Mouse (Mus musculus) layer of hippocampus, adult 9-11 months (tissue): ENCODE results near the gene Cela3b.
"Not testable (repeated sequence)": the region's sequence is repeated elsewhere in the genome, so short reads cannot be mapped to it uniquely, and the experiment has no call there.

ENCODE experiments used
- DNase-seq: peaks from one replicate; pipeline ENCODE4 v3.0.0; 2022

Gene Cela3b

DNA sequence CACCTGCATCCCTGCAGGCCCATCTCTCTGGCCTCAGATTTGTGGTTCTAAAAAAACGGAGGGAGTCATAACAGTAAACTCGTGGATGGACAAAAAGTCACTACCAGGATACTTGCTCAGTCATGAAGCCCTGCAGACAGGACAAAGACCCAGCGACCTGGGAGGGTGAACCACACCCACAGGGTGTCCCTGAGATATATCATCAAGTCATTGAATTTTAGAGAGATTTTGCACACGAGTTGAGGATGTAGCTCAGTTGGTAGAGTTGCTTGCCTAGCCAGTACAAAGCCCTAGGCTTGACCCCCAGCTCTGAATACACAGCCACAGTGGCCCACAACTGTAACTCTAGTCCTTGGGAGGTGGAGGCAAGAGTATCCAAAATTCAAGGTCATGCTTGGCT, 30.9 kb upstream of the Cela3b start:
- no peak for DNase-seq

DNA sequence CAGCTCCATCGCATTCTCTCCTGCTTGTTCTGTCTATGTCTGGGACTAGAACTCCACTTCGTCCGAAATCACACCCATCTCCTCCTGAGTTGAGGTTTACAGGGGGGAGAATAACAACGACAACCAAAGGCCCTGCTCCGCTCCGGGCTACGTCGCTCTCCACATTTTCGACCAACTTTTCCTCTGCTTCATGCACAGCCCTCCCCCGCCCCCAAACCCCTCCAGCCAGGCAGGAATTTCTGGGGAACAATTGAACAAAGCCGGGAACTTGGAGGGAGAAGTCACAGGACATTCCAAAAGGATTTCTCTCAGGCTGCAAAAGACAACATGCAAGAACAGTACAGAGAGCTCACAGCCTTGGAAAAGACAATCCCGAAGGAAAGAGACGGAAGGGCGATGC, 30.3 kb upstream of the Cela3b start:
- DNase-seq = no peak

DNA sequence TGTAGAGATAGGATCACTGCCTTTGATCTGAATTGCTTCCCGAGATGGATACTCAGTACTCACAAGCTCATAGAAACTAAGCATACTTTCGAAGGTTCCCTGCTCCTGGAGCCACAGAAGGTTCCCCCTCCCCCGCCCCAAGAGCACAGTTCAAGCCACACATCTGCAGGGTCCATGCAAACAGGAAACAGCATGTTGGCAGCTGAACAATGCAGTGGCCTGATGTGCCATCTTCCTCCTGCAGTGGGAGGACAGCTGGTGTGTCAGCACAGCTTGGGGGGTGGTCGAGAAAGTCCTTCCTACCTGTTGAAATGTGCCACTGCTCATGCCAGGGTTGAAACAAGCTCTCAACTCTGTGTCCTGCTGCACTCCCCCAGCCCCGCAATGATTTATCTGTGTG, 28.5 kb upstream of the Cela3b start:
- no peak for DNase-seq

GRCm38 (mm10) chr4:137458310-137458709, 28.0 kb upstream of the Cela3b start:
- DNase-seq = no peak

GRCm38 (mm10) chr4:137457292-137457691, 27.0 kb upstream of the Cela3b start:
- DNase-seq = no peak

GRCm38 (mm10) chr4:137456581-137456980, 26.2 kb upstream of the Cela3b start:
- DNase-seq = no peak

- DNase-seq = no peak
Observed at GRCm38 (mm10) chr4:137454582-137454981, 24.2 kb upstream of the Cela3b start.

DNA sequence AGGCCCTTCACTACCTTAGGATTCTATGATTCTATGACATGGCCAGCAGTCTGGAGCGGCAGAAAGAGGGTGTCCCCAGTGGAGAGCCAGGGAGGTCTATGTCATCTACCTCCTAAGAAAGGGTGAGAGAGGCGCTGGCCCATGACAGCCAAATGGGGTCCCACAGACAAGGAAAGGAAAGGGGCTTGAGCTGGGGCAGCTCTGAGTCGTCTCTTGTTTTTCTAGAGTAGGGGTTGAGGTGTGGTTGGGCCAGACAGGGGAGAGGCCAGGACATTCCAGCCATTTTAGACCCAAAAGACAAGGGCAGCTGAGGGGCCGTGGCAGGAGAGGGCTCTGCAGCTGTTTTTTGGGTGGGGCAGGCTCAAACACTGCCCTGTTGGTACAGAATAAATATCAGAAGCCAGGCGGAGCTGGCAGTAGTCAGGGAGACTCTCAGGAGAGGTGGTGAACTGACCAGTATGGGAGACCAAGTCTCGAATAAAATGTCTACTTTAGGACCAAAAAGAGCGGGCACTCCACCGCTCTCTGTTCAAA, 23.0 kb upstream of the Cela3b start, which contains the start of gene 1700013G24Rik:
Gene 1700013G24Rik (plus strand): TSS at position 51 of the 534 bp plus-strand sequence.
- no peak for DNase-seq

GRCm38 (mm10) chr4:137452190-137452589, 21.9 kb upstream of the Cela3b start:
- no peak for DNase-seq

- DNase-seq = no peak
Observed at GRCm38 (mm10) chr4:137449715-137450114, 19.4 kb upstream of the Cela3b start.

- DNase-seq = no peak
Observed at GRCm38 (mm10) chr4:137449132-137449531, 18.8 kb upstream of the Cela3b start.

DNA sequence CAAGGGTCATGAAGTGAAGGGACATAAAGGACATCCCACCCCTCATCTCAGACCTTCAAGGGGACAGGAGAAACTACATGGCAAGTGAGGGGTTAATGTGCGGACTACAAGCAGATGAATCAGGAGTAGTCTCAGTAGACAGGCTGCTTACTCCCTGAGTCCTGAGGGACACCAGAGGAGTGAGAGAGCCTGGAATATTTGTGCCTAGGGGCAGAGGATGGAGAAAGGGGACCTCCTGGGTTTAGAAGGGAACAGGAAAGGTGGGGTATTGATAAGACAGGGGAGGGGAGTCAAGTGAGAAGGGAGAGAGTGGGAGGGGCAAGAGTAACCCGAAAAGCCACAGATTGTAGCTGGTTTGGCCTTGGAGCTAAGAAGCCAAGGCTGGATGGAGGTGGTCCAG, 18.3 kb upstream of the Cela3b start:
- no peak for DNase-seq

DNA sequence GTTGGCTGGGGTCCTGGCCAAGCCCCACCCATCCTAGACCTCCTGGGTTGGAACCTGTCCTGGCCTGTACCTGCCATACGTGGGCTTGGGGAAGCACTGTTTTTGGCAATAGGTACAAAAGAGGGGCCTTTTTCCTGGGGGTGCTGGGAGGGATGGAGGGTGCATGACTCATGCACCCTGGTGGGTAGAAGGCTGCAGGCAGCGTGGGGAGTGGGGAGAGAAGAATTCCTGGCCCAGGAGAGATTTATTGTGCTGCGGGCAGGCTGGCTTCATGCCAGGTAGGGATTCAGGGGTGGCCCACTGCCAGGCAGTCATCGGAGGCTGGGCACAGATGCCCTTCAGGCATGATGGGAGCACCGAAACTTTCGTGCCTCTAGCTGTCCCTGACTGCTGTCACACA, 17.9 kb upstream of the Cela3b start:
- DNase-seq = no peak

DNA sequence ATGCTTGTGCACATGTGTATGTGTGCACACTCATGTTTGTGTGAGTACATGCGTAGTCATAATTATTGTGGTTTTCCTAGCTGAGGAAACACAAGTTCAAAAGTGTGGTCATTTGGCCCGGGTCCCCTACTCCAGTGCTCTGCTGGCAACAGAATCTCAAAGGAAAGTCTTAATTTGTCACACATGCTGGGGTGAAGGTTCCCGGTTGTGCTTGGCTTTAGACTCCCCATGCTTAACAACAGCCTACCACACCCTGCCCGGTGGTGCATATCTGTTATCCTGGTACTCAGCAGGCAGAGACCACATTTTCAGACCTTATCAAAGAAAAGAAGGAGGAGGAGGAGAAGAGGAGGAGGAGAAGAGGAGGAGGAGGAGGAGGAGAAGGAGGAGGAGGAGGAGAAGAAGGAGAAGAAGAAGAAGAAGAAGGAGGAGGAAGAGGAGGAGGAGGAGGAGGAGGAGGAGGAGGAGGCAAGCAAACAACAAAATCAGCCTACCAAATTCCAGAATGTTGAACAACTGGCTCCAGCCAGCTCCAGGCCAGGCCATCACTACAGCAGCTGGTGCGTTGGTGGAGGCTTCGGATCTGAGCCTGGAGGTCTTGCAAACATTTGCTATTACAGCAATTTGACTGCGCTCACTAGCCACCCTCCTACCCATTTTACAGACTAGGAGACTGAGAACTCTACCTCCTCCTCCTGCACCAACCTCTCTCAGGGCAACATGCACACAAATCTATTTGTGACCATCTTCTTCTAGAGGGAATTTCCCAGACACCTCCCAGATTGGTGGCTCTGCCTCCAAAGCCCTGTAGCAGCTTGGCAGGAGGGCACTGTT, 17.2 kb upstream of the Cela3b start:
- DNase-seq = no peak

GRCm38 (mm10) chr4:137445881-137446280, 15.5 kb upstream of the Cela3b start:
- no peak for DNase-seq

GRCm38 (mm10) chr4:137443625-137444024, 13.3 kb upstream of the Cela3b start:
- DNase-seq = peak; percentile 12

GRCm38 (mm10) chr4:137441332-137441731, 11.0 kb upstream of the Cela3b start:
- DNase-seq = no peak

- no peak for DNase-seq
Observed at GRCm38 (mm10) chr4:137438842-137439241, 8.5 kb upstream of the Cela3b start.

DNA sequence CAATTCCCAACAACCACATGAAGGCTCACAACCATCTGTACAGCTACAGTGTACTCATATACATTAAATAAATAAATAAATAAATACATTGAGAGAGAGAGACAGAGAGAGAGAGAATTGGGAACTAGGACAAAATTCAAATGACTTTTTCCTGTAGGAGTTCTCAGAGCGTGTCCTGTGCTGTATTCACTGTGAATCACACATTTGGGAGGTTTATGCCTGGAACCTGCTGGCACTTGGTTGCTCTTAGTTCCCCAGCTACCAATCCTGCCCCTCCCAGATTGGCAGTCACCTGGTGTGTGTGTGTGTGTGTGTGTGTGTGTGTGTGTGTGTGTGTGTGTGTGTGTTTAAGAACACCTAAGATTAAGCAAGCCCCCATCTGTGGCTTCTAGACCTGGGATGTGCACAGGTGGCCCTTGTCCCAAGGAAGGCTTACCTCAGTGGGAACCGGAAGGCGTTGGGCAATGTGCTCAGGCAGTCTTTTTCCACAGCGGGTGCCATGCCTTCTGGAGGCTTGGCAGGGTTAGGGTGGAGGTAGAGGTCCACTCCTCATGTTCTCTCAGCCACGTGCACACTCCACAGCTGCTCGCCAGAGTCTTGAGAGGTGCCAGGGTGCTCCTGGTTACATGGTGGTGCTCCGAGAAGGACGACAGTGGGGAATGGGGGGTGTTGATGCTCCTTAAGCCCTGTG, 6.8 kb upstream of the Cela3b start:
- no peak for DNase-seq

- DNase-seq = not testable (repeated sequence)
Observed at GRCm38 (mm10) chr4:137432700-137433550, 2.6 kb upstream of the Cela3b start.

DNA sequence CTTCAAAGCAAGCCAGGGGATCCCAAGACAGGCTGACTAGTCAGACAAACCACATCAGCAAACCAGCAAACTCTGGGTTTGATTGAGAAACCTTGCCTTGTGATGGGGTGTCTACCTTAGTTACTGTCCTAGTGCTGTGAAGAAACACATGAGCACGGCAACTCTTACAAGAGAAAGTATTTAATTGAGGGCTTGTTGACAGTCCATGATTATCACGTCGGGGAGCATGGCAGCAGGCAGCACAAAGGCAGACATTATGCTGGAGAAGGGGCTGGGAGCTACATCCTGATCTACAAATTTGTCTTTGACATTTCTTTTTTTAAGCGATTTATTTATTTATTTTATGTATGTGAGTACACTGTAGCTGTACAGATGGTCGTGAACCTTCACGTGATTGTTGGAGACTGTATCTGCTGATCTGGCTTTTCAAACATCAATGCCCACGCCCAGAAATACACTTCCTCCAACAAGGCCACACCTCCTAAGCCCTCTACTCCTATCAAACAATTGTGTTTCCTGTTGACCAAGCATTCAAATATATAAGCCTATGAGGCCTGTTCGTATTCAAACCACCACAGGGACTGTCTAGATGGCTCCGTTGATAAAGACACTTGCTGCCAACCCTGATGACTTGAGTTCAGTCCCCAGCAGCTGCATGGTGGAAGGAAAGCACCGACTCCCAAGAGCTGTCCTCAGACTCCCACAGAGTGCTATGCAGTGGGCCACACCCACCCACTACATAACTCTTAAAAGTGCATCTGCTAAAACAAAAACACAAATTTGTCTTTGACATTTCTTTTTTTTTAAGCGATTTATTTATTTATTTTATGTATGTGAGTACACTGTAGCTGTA, 12.4 kb downstream of the Cela3b start:
- DNase-seq = no peak

GRCm38 (mm10) chr4:137414936-137415335, 15.4 kb downstream of the Cela3b start:
- no peak for DNase-seq
